Mouse (Mus musculus) Patski (cell line): ENCODE results near the gene 2310011J03Rik. TPM values are rescaled to one million over a fixed set of nuclear protein-coding genes. Genes with fewer than 3 reads are reported as not detected.

ENCODE experiments used
- ATAC-seq: fragments of 100-300 bp; one replicate; pipeline ENCODE4 v1.8.0; 2021
- CTCF ChIA-PET: fragments of 350-600 bp; sonication (Branson Sonifier 250); formaldehyde crosslinking; loops from one replicate; lab custom pipeline; 2022; ENCODE audit warnings: inconsistent platforms; lab: Charles Lee
- POLR2A ChIA-PET: fragments of 350-600 bp; sonication (Branson Sonifier 250); formaldehyde crosslinking; loops from one replicate; lab custom pipeline; 2022; ENCODE audit warnings: antibody characterized with exemption, inconsistent platforms; lab: Charles Lee
- DNase-seq: peaks from one replicate; pipeline ENCODE4 v3.0.0-alpha.2; 2011; ENCODE audit warnings: low read depth, low spot score
- H3K27me3 ChIP-seq: fragments of 371-371 bp; one replicate; pipeline ENCODE4 v1.5.1; 2021
- CTCF ChIP-seq: fragments of 100-300 bp; IDR thresholded peaks from one replicate; pipeline ENCODE4 v1.5.1; 2021
- in situ Hi-C: fragments of 300-500 bp; cut with MboI; formaldehyde crosslinking; loops from 3 replicates; pipeline ENCODE4 v1.11.1; 2018; ENCODE audit warnings: low pct_unique_long_range_greater_than_20kb, mixed read lengths
- polyA plus RNA-seq: library from polyadenylated mRNA; unstranded; gene quantifications from one replicate; pipeline ENCODE4 v1.2.3, GENCODE M21; 2021

The 2310011J03Rik gene
- polyA plus RNA-seq, 1 experiment from 2014 or later: 34.7 TPM

- ChIA-PET POLR2A (no interaction called here), CTCF (no interaction called here)
- DNase-seq: no peak
- no peak for TF ChIP-seq CTCF
- no peak for ATAC-seq
- no peaks in the 10 kb centered on the region for H3K27me3 ChIP-seq
- in situ Hi-C loops: no loop called here
Measured at GRCm38 (mm10) chr10:80302082-80302355, 18.3 kb downstream of the 2310011J03Rik start.

GRCm38 (mm10) chr10:80301256-80302081, 18.9 kb downstream of the 2310011J03Rik start:
- ATAC-seq: no peak

GRCm38 (mm10) chr10:80300672-80301181, 19.6 kb downstream of the 2310011J03Rik start:
- ATAC-seq (no peak), DNase-seq (no peak)
- POLR2A ChIA-PET: interaction anchor here (1.0 kb wide), 1 partner anchor 12 kb away, joined by 3 read pairs; no protein-coding TSS in a partner anchor
- CTCF ChIA-PET: no interaction called here
- no peaks in the 10 kb centered on the region for H3K27me3 ChIP-seq
- TF ChIP-seq CTCF: no peak
- in situ Hi-C loops: no loop called here

More at GRCm38 (mm10) chr10:80301256-80302081, 18.9 kb downstream of the 2310011J03Rik start:
- ChIA-PET CTCF (no interaction called here), POLR2A (interaction anchor here (1.0 kb wide), 1 partner anchor 12 kb away, joined by 3 read pairs; no protein-coding TSS in a partner anchor)
- in situ Hi-C loops: no loop called here
- H3K27me3 ChIP-seq: no peaks in the 10 kb centered on the region
- no peak for DNase-seq
- TF ChIP-seq CTCF: no peak

- CTCF ChIA-PET: no interaction called here
- ATAC-seq (no peak), DNase-seq (no peak)
- no peak for TF ChIP-seq CTCF
- POLR2A ChIA-PET: no interaction called here
- H3K27me3 ChIP-seq: no peaks in the 10 kb centered on the region
- in situ Hi-C loops: no loop called here
Measured at GRCm38 (mm10) chr10:80299824-80300223, 20.5 kb downstream of the 2310011J03Rik start.

- no peak for DNase-seq
- ATAC-seq: no peak
- POLR2A ChIA-PET: no interaction called here
- CTCF ChIA-PET: no interaction called here
- in situ Hi-C loops: no loop called here
- H3K27me3 ChIP-seq: no peaks in the 10 kb centered on the region
- no peak for TF ChIP-seq CTCF
Measured at GRCm38 (mm10) chr10:80299301-80299700, 21.0 kb downstream of the 2310011J03Rik start.

- ATAC-seq: no peak
- POLR2A ChIA-PET: no interaction called here
- no peaks in the 10 kb centered on the region for H3K27me3 ChIP-seq
- CTCF ChIA-PET: no interaction called here
- no peak for TF ChIP-seq CTCF
- DNase-seq: no peak
- in situ Hi-C loops: no loop called here
Measured at GRCm38 (mm10) chr10:80298571-80299281, 21.6 kb downstream of the 2310011J03Rik start.

GRCm38 (mm10) chr10:80297526-80298133, 22.7 kb downstream of the 2310011J03Rik start:
- DNase-seq: no peak
- no peak for ATAC-seq
- no peaks in the 10 kb centered on the region for H3K27me3 ChIP-seq
- CTCF ChIA-PET: interaction anchor here (0.8 to 1.0 kb wide), 2 partner anchors 19 to 43 kb away, joined by 3 read pairs; no protein-coding TSS in a partner anchor
- TF ChIP-seq CTCF: no peak
- in situ Hi-C loops: no loop called here
- POLR2A ChIA-PET: no interaction called here

- ChIA-PET CTCF (interaction anchor here (1.0 kb wide), 1 partner anchor 44 kb away, joined by 3 read pairs; no protein-coding TSS in a partner anchor), POLR2A (no interaction called here)
- ATAC-seq (no peak), DNase-seq (no peak)
- no peak for TF ChIP-seq CTCF
- H3K27me3 ChIP-seq: no peaks in the 10 kb centered on the region
- in situ Hi-C loops: no loop called here
Measured at GRCm38 (mm10) chr10:80296824-80297223, 23.5 kb downstream of the 2310011J03Rik start.

GRCm38 (mm10) chr10:80295618-80296425, 24.5 kb downstream of the 2310011J03Rik start, which contains the start of gene Apc2:
Gene Apc2, plus strand, starts transcription at chr10:80295977.
- no peak for TF ChIP-seq CTCF
- POLR2A ChIA-PET: no interaction called here
- in situ Hi-C loops: no loop called here
- ATAC-seq (no peak), DNase-seq (no peak)
- no peaks in the 10 kb centered on the region for H3K27me3 ChIP-seq
- CTCF ChIA-PET: no interaction called here
